Mouse (Mus musculus): ENCODE results near the gene Mettl21c. TPM values are rescaled to one million over a fixed set of nuclear protein-coding genes. Genes with fewer than 3 reads are reported as not detected.
"Not testable (repeated sequence)": the region's sequence is repeated elsewhere in the genome, so short reads cannot be mapped to it uniquely, and the experiment has no call there.

Gene Mettl21c
- 0.14 and 0.44 TPM in 2 replicates for polyA plus RNA-seq (2015; fragmentation: Nextera tagmentation; extraction: Ambion mirVana)

GRCm38 (mm10) chr1:44019934-44020333, at the start of gene Mettl21c:
Gene Mettl21c, minus strand, starts transcription at chr1:44020034.
- no peaks in the 10 kb centered on the region for H3K36me3 ChIP-seq
- H3K9ac ChIP-seq, result no peak within 1 kb of the TSS
- no peak within 1 kb of the TSS for H3K27ac ChIP-seq
- no peaks in the 10 kb centered on the region for H3K27me3 ChIP-seq
- H3K9me3 ChIP-seq (replicated peaks), result no peaks in the 10 kb centered on the region
- no peak within 1 kb of the TSS for H3K4me2 ChIP-seq
- H3K4me3 ChIP-seq, result no peak within 1 kb of the TSS
- H3K4me1 ChIP-seq (replicated peaks), result no peaks in the 10 kb centered on the region
- ATAC-seq (replicated peaks; ENCODE audit: insufficient number of reproducible peaks, insufficient read depth, low FRiP score, low read depth), result no peak

GRCm38 (mm10) chr1:44064625-44065024, 44.8 kb upstream of the Mettl21c start:
- no peak overlapping the region for H3K9ac ChIP-seq

GRCm38 (mm10) chr1:44063439-44063838, 43.6 kb upstream of the Mettl21c start:
- no peak overlapping the region for H3K9ac ChIP-seq
- H3K27me3 ChIP-seq, result no peaks in the 10 kb centered on the region
- WGBS, result 91% methylated on average over 6 of the region's 6 CpGs
- no peak for ATAC-seq (replicated peaks; ENCODE audit: insufficient number of reproducible peaks, insufficient read depth, low FRiP score, low read depth)
- H3K27ac ChIP-seq, result no peak overlapping the region
- H3K4me1 ChIP-seq (replicated peaks), result no peaks in the 10 kb centered on the region
- no peak overlapping the region for H3K4me2 ChIP-seq
- H3K4me3 ChIP-seq, result no peak overlapping the region
- H3K9me3 ChIP-seq (replicated peaks), result no peaks in the 10 kb centered on the region
- H3K36me3 ChIP-seq, result no peaks in the 10 kb centered on the region

More at GRCm38 (mm10) chr1:44064625-44065024, 44.8 kb upstream of the Mettl21c start:
- ATAC-seq (replicated peaks; ENCODE audit: insufficient number of reproducible peaks, insufficient read depth, low FRiP score, low read depth), result no peak
- Histone ChIP-seq H3K27ac (no peak overlapping the region), H3K4me1 (replicated peaks) (no peaks in the 10 kb centered on the region), H3K4me2 (no peak overlapping the region), H3K36me3 (no peaks in the 10 kb centered on the region), H3K9me3 (replicated peaks) (no peaks in the 10 kb centered on the region), H3K4me3 (no peak overlapping the region), H3K27me3 (no peaks in the 10 kb centered on the region)
- 0% methylated on average over 1 of the region's 1 CpGs for WGBS

GRCm38 (mm10) chr1:44061836-44062235, 42.0 kb upstream of the Mettl21c start, which contains the start of gene Gm8251:
Gene Gm8251, minus strand, starts transcription at chr1:44061936.
- no peak for ATAC-seq (replicated peaks; ENCODE audit: insufficient number of reproducible peaks, insufficient read depth, low FRiP score, low read depth)
- no peaks in the 10 kb centered on the region for H3K27me3 ChIP-seq
- 76% methylated on average over 2 of the region's 2 CpGs for WGBS

GRCm38 (mm10) chr1:44057805-44058204, 38.0 kb upstream of the Mettl21c start:
- H3K4me3 ChIP-seq, result no peak overlapping the region
- no peaks in the 10 kb centered on the region for H3K9me3 ChIP-seq (replicated peaks)
- H3K9ac ChIP-seq, result no peak overlapping the region
- no peaks in the 10 kb centered on the region for H3K36me3 ChIP-seq
- WGBS, result 59% methylated on average over 3 of the region's 3 CpGs
- no peaks in the 10 kb centered on the region for H3K4me1 ChIP-seq (replicated peaks)
- no peak overlapping the region for H3K4me2 ChIP-seq
- H3K27me3 ChIP-seq, result no peaks in the 10 kb centered on the region
- no peak for ATAC-seq (replicated peaks; ENCODE audit: insufficient number of reproducible peaks, insufficient read depth, low FRiP score, low read depth)
- no peak overlapping the region for H3K27ac ChIP-seq

More at GRCm38 (mm10) chr1:44061836-44062235, 42.0 kb upstream of the Mettl21c start, which contains the start of gene Gm8251:
- H3K4me2 ChIP-seq, result no peak within 1 kb of the TSS
- H3K9me3 ChIP-seq (replicated peaks), result no peaks in the 10 kb centered on the region
- no peak within 1 kb of the TSS for H3K9ac ChIP-seq
- no peaks in the 10 kb centered on the region for H3K4me1 ChIP-seq (replicated peaks)
- no peaks in the 10 kb centered on the region for H3K36me3 ChIP-seq
- H3K27ac ChIP-seq, result no peak within 1 kb of the TSS
- H3K4me3 ChIP-seq, result no peak within 1 kb of the TSS

- WGBS, result 65% methylated on average over 2 of the region's 2 CpGs
- no peak for ATAC-seq (replicated peaks; ENCODE audit: insufficient number of reproducible peaks, insufficient read depth, low FRiP score, low read depth)
Measured at GRCm38 (mm10) chr1:44046556-44046955, 26.7 kb upstream of the Mettl21c start.

GRCm38 (mm10) chr1:44045689-44046088, 25.9 kb upstream of the Mettl21c start:
- H3K9me3 ChIP-seq (replicated peaks); H3K4me2 ChIP-seq; H3K36me3 ChIP-seq; H3K4me3 ChIP-seq; H3K4me1 ChIP-seq (replicated peaks); H3K27me3 ChIP-seq; H3K9ac ChIP-seq; H3K27ac ChIP-seq; ATAC-seq (replicated peaks; ENCODE audit: insufficient number of reproducible peaks, insufficient read depth, low FRiP score, low read depth): not testable (repeated sequence)
- WGBS, result 80% methylated on average over 5 of the region's 5 CpGs

More at GRCm38 (mm10) chr1:44046556-44046955, 26.7 kb upstream of the Mettl21c start:
- no peaks in the 10 kb centered on the region for H3K27me3 ChIP-seq
- H3K4me3 ChIP-seq, result no peak overlapping the region
- H3K9me3 ChIP-seq (replicated peaks), result no peaks in the 10 kb centered on the region
- H3K36me3 ChIP-seq, result no peaks in the 10 kb centered on the region
- no peak overlapping the region for H3K9ac ChIP-seq
- H3K4me2 ChIP-seq, result no peak overlapping the region
- H3K27ac ChIP-seq, result no peak overlapping the region
- H3K4me1 ChIP-seq (replicated peaks), result no peaks in the 10 kb centered on the region

- no peaks in the 10 kb centered on the region for H3K36me3 ChIP-seq
- H3K9me3 ChIP-seq (replicated peaks), result no peaks in the 10 kb centered on the region
- H3K4me3 ChIP-seq, result peak overlapping the region; percentile 58
- no peaks in the 10 kb centered on the region for H3K27me3 ChIP-seq
- no peak overlapping the region for H3K27ac ChIP-seq
- 4% methylated on average over 6 of the region's 6 CpGs for WGBS
- H3K4me1 ChIP-seq (replicated peaks), result no peaks in the 10 kb centered on the region
- H3K9ac ChIP-seq, result peak overlapping the region; percentile 52
- H3K4me2 ChIP-seq, result peak overlapping the region; percentile 82
- ATAC-seq (replicated peaks; ENCODE audit: insufficient number of reproducible peaks, insufficient read depth, low FRiP score, low read depth), result no peak
Measured at GRCm38 (mm10) chr1:44042555-44042915, 22.7 kb upstream of the Mettl21c start.

GRCm38 (mm10) chr1:44041797-44042554, 22.1 kb upstream of the Mettl21c start:
- H3K9me3 ChIP-seq (replicated peaks), result no peaks in the 10 kb centered on the region
- H3K27me3 ChIP-seq, result no peaks in the 10 kb centered on the region
- H3K9ac ChIP-seq, result peak overlapping the region; percentile 52
- H3K27ac ChIP-seq, result no peak overlapping the region
- peak overlapping the region; percentile 82 for H3K4me2 ChIP-seq
- H3K4me1 ChIP-seq (replicated peaks), result no peaks in the 10 kb centered on the region
- no peaks in the 10 kb centered on the region for H3K36me3 ChIP-seq
- WGBS, result under 1% methylated on average over 17 of the region's 17 CpGs
- peak overlapping the region; percentile 58 for H3K4me3 ChIP-seq
- ATAC-seq (replicated peaks; ENCODE audit: insufficient number of reproducible peaks, insufficient read depth, low FRiP score, low read depth), result no peak

GRCm38 (mm10) chr1:44032948-44033347, 13.1 kb upstream of the Mettl21c start:
- H3K27ac ChIP-seq, result no peak overlapping the region
- WGBS, result 81% methylated on average over 5 of the region's 5 CpGs
- H3K36me3 ChIP-seq, result no peaks in the 10 kb centered on the region
- ATAC-seq (replicated peaks; ENCODE audit: insufficient number of reproducible peaks, insufficient read depth, low FRiP score, low read depth), result no peak
- H3K27me3 ChIP-seq, result no peaks in the 10 kb centered on the region
- no peak overlapping the region for H3K4me3 ChIP-seq
- no peak overlapping the region for H3K9ac ChIP-seq
- no peak overlapping the region for H3K4me2 ChIP-seq
- H3K9me3 ChIP-seq (replicated peaks), result no peaks in the 10 kb centered on the region
- no peaks in the 10 kb centered on the region for H3K4me1 ChIP-seq (replicated peaks)

GRCm38 (mm10) chr1:44032213-44032612, 12.4 kb upstream of the Mettl21c start:
- Histone ChIP-seq H3K4me3 (no peak overlapping the region), H3K36me3 (no peaks in the 10 kb centered on the region), H3K4me2 (no peak overlapping the region), H3K9ac (no peak overlapping the region), H3K9me3 (replicated peaks) (no peaks in the 10 kb centered on the region), H3K27ac (no peak overlapping the region), H3K4me1 (replicated peaks) (no peaks in the 10 kb centered on the region), H3K27me3 (no peaks in the 10 kb centered on the region)
- 55% methylated on average over 2 of the region's 2 CpGs for WGBS
- no peak for ATAC-seq (replicated peaks; ENCODE audit: insufficient number of reproducible peaks, insufficient read depth, low FRiP score, low read depth)

GRCm38 (mm10) chr1:44027651-44028050, 7.8 kb upstream of the Mettl21c start:
- no peaks in the 10 kb centered on the region for H3K4me1 ChIP-seq (replicated peaks)
- H3K9ac ChIP-seq, result no peak overlapping the region
- H3K4me3 ChIP-seq, result no peak overlapping the region
- H3K36me3 ChIP-seq, result no peaks in the 10 kb centered on the region
- H3K9me3 ChIP-seq (replicated peaks), result no peaks in the 10 kb centered on the region
- 85% methylated on average over 1 of the region's 1 CpGs for WGBS
- H3K4me2 ChIP-seq, result no peak overlapping the region
- ATAC-seq (replicated peaks; ENCODE audit: insufficient number of reproducible peaks, insufficient read depth, low FRiP score, low read depth), result no peak
- no peaks in the 10 kb centered on the region for H3K27me3 ChIP-seq
- no peak overlapping the region for H3K27ac ChIP-seq
